Mouse (Mus musculus) liver, postnatal 0 days (tissue): ENCODE results near the gene Baz2a. TPM values are rescaled to one million over a fixed set of nuclear protein-coding genes. Genes with fewer than 3 reads are reported as not detected.
"Not testable (repeated sequence)": the region's sequence is repeated elsewhere in the genome, so short reads cannot be mapped to it uniquely, and the experiment has no call there.

Experiments
- ATAC-seq: fragments of 200-750 bp; cut with Nextera tagmentation; 2 replicates; pipeline ENCODE4 v1.8.0; 2017; ENCODE audit warnings: mild to moderate bottlenecking, moderate library complexity
- DNase-seq: peaks from one replicate; pipeline ENCODE4 v3.0.0-alpha.2; 2016
- H3K27ac ChIP-seq: fragments of 300-500 bp; sonication (generic); 2 replicates; pipeline ENCODE4 v1.5.1; 2014; ENCODE audit warnings: antibody characterized with exemption, moderate library complexity, mild to moderate bottlenecking, low read depth
- H3K27me3 ChIP-seq: fragments of 300-500 bp; sonication (generic); 2 replicates; pipeline ENCODE4 v1.6.1; 2014; ENCODE audit warnings: low read length, control low read depth, mixed read lengths; ENCODE audit not compliant: insufficient read depth
- H3K36me3 ChIP-seq: fragments of 300-500 bp; sonication (generic); replicated peaks from 2 replicates; pipeline ENCODE4 v1.6.1; 2014; ENCODE audit warnings: mild to moderate bottlenecking, control low read depth, low read length, moderate library complexity, mixed read lengths; ENCODE audit not compliant: insufficient read depth
- H3K4me1 ChIP-seq: fragments of 300-500 bp; sonication (generic); 2 replicates; pipeline ENCODE4 v1.6.1; 2014; ENCODE audit warnings: antibody characterized with exemption, mild to moderate bottlenecking, control low read depth; ENCODE audit not compliant: insufficient read depth
- H3K4me2 ChIP-seq: fragments of 300-500 bp; sonication (generic); 2 replicates; pipeline ENCODE4 v1.6.1; 2014; ENCODE audit warnings: low read depth, mild to moderate bottlenecking, low read length, moderate library complexity, mixed read lengths
- H3K4me3 ChIP-seq: fragments of 300-500 bp; sonication (generic); 2 replicates; pipeline ENCODE4 v1.5.1; 2014; ENCODE audit warnings: low read depth, low read length
- H3K9ac ChIP-seq: fragments of 300-500 bp; sonication (generic); replicated peaks from 2 replicates; pipeline ENCODE4 v1.6.1; 2014; ENCODE audit warnings: mild to moderate bottlenecking, moderate library complexity
- H3K9me3 ChIP-seq: fragments of 300-500 bp; sonication (generic); 2 replicates; pipeline ENCODE4 v1.6.1; 2016; ENCODE audit warnings: mild to moderate bottlenecking, control low read depth, low read length, mixed read lengths
- CTCF ChIP-seq: sonication (generic); IDR thresholded peaks from 2 replicates; pipeline ENCODE4 v1.5.1; 2016; ENCODE audit warnings: antibody characterized with exemption, low read depth
- EP300 ChIP-seq: IDR thresholded peaks from 2 replicates; pipeline ENCODE4 v1.6.1; 2016; ENCODE audit warnings: antibody characterized with exemption, low read depth, mild to moderate bottlenecking
- WGBS: fragments of 180-500 bp; shearing (Covaris S2); extraction: QIAGEN DNeasy Blood & Tissue Kit; methylation state at CpG from one replicate; pipeline ENCODE4 v1.1.7; 2014; ENCODE audit not compliant: insufficient replicate concordance; 5-methylcytosine and 5-hydroxymethylcytosine counted together
- polyA plus RNA-seq: library from polyadenylated mRNA; unstranded; fragments of >200 nt; fragmentation: Nextera tagmentation; extraction: Ambion mirVana; gene quantifications from 2 replicates; pipeline ENCODE4 v1.2.1, GENCODE M21; 2015

Baz2a gene
- polyA plus RNA-seq, 1 experiment from 2014 or later: 5.4 TPM

GRCm38 (mm10) chr10:128050355-128050754, 41.0 kb upstream of the Baz2a start:
- TF ChIP-seq CTCF (no peak), EP300 (no peak)
- Histone ChIP-seq H3K27me3 (no peaks in the 10 kb centered on the region), H3K36me3 (peaks cover 42% of the 10 kb centered on the region), H3K9me3 (no peaks in the 10 kb centered on the region), H3K9ac (no peak overlapping the region), H3K4me2 (no peak overlapping the region), H3K4me3 (no peak overlapping the region), H3K27ac (no peak overlapping the region), H3K4me1 (no peaks in the 10 kb centered on the region)
- WGBS: 87% methylated on average over 2 of the region's 2 CpGs
- ATAC-seq: no peak
- DNase-seq: no peak

- 93% methylated on average over 5 of the region's 5 CpGs for WGBS
- no peak overlapping the region for H3K9ac ChIP-seq
- DNase-seq (no peak), ATAC-seq (no peak)
- peaks cover 31% of the 10 kb centered on the region for H3K36me3 ChIP-seq
- H3K4me2 ChIP-seq: no peak overlapping the region
- H3K4me1 ChIP-seq: no peaks in the 10 kb centered on the region
- TF ChIP-seq EP300 (no peak), CTCF (no peak)
- no peaks in the 10 kb centered on the region for H3K27me3 ChIP-seq
- H3K27ac ChIP-seq: no peak overlapping the region
- no peaks in the 10 kb centered on the region for H3K9me3 ChIP-seq
- no peak overlapping the region for H3K4me3 ChIP-seq
These were observed 39.8 kb upstream of the Baz2a start for GRCm38 (mm10) chr10:128051589-128051988.

- peaks cover 28% of the 10 kb centered on the region for H3K36me3 ChIP-seq
- ATAC-seq: not testable (repeated sequence)
- whole genome bisulfite sequencing: 88% methylated on average over 1 of the region's 2 CpGs
These were observed 39.2 kb upstream of the Baz2a start for GRCm38 (mm10) chr10:128052136-128052535.

GRCm38 (mm10) chr10:128053001-128053400, 38.4 kb upstream of the Baz2a start:
- H3K27me3 ChIP-seq: no peaks in the 10 kb centered on the region
- H3K9ac ChIP-seq: no peak overlapping the region
- H3K4me3 ChIP-seq: no peak overlapping the region
- no peak overlapping the region for H3K27ac ChIP-seq
- DNase-seq: no peak
- peaks cover 21% of the 10 kb centered on the region for H3K36me3 ChIP-seq
- ATAC-seq: no peak
- no peak for TF ChIP-seq CTCF
- no peak overlapping the region for H3K4me2 ChIP-seq
- H3K9me3 ChIP-seq: no peaks in the 10 kb centered on the region
- 88% methylated on average over 8 of the region's 8 CpGs for WGBS
- H3K4me1 ChIP-seq: peaks cover 4% of the 10 kb centered on the region

More at GRCm38 (mm10) chr10:128052136-128052535, 39.2 kb upstream of the Baz2a start:
- not testable (repeated sequence) for DNase-seq, H3K4me1 ChIP-seq, H3K9ac ChIP-seq, H3K4me3 ChIP-seq, H3K4me2 ChIP-seq, H3K27me3 ChIP-seq, H3K27ac ChIP-seq, H3K9me3 ChIP-seq

- Histone ChIP-seq H3K4me1 (peaks cover 34% of the 10 kb centered on the region), H3K4me3 (peak overlapping the region; percentile 69), H3K9ac (peak overlapping the region; percentile 83), H3K27me3 (no peaks in the 10 kb centered on the region), H3K36me3 (0 out of 2 replicates have a peak, but pooled peaks cover 4% of the 10 kb centered on the region), H3K4me2 (peak overlapping the region; percentile 99), H3K9me3 (no peaks in the 10 kb centered on the region), H3K27ac (peak overlapping the region; percentile 92)
- ATAC-seq: no peak
- no peak for DNase-seq
- WGBS: under 1% methylated on average over 18 of the region's 18 CpGs
- no peak for TF ChIP-seq CTCF
- no peak for TF ChIP-seq EP300
These were observed 33.2 kb upstream of the Baz2a start for GRCm38 (mm10) chr10:128058184-128058583.

- 0% methylated on average over 50 of the region's 72 CpGs for WGBS
- Histone ChIP-seq H3K4me1 (peaks cover 37% of the 10 kb centered on the region), H3K27me3 (no peaks in the 10 kb centered on the region), H3K9me3 (no peaks in the 10 kb centered on the region), H3K4me3 (peak within 1 kb of the TSS; percentile 69), H3K36me3 (peaks cover 7% of the 10 kb centered on the region; the same call in 1 of the 2 replicates), H3K4me2 (peak within 1 kb of the TSS; percentile 99), H3K9ac (peak within 1 kb of the TSS; percentile 83), H3K27ac (peak within 1 kb of the TSS; percentile 92)
- ATAC-seq (peak; percentile 88), DNase-seq (peak; percentile 98)
- TF ChIP-seq CTCF: no peak
- 0 out of 2 replicates have a peak, but pooled peaks have one; percentile 19 for TF ChIP-seq EP300
These were observed 32.7 kb upstream of the Baz2a start, which contains the start of gene Ptges3 for GRCm38 (mm10) chr10:128058601-128059151. TSS of gene Ptges3 (plus strand) at chr10:128058954.
